Mouse (Mus musculus): ENCODE results near the gene Nlrx1.

Gene Nlrx1

DNA sequence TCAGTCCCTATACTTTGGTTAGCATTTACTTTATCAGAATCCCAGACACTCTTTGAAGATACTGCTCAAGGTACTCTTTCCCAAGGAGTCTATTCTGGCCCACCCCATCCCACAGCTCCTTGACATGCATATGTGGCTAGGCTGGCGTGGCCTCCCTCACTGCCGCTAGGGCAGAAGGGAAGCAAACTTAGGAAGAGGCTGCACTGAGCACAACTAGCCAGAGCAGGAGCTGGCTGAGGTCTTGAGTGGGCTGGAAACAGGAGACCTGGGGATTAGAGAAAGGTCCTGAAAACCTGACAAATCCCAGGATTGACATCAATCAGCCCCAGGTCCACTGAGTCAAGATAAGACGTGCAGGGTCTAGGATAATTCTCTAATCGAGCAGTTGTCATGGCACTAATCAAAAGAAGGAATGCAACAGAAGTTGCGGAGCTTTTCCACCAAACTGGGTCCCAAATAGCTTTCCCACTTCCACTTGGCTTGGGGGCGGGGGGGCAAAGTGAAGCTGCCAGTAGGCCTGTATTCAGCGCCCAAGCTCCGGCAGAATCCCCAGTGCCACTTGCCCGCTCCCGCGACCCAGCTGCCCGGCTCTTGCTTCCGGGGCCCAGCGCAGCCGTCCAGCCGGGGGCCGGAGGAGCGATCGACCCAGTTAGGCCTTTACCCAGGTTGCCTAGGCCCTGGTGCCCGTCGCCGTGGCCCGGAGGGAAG is 926 bp downstream of the Nlrx1 start:
- peak in 1 of 2 experiments; percentile 42 for DNase-seq

DNA sequence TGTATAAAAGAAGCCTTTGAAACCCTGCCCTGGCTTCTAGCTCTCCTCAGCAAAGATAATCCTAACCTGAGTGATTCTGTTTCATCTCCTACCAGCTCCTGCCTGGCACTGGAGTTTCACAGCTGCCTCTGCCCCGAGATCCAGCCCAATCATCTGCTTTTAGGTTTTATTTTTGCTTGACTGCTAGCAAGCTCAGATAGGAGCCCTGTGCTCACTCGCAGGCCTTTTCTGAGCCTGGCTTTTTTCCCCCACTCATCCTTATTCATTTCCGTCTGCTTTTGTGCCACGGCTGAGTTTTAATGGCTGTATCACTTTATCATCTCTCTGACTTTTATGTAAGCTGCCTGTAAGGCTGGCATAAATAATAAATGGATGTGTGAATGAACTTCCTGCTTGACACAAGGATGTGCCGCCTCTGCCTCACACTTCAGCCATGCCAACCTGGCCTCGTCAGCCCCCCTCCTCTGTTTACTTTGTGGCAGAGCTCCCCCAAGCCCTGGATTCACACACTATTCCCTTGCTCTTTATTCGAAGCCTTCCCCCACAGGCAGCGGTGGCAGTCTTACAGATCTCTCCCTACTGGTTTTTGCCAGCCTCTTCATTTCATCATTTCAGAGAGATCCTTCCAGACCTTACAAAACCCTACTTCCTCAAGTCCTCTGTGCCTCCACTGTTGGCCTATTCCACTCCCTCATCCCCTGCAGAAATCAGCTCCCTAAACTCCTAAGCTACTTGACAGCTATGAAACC is 1.7 kb downstream of the Nlrx1 start:
- DNase-seq = no peak

DNA sequence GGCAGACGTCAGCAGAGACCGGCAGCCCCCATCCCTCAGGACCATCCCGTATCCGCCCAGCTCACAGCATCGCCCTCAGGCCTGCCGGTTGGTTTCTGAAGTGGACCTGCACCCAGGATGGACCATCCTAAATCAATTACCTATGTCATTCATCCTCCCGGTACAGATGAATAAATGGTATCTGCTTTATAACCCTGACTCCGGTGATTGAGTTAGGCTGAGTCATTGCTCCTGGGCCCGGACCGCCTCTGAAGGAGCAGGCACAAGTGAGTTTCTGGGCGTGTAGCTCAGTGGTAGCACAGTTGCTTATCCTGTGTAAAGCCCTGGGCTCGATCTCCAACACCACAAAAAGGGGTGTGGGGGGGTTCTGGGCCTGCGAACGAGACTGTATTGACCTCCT is 7.0 kb downstream of the Nlrx1 start:
- no peak for DNase-seq

DNA sequence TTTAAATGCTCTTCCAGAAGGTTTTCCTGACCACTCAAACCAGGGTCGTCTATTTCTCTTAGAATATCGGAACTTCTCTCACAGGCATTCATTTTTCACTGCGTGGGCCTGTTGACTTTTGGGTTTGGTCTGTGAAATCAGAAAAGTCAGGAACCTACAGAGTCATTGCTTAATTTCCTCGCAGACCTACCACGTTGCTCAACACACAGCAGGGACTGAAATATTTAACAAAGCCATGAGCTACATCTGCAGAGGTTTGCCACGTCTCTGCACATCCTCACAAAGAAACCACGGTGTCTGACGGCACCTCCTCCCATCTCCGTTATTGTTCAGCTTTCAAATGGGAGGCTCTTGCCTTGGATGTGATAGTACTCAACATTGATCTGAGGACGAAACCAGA is 9.4 kb downstream of the Nlrx1 start:
- DNase-seq = no peak

DNA sequence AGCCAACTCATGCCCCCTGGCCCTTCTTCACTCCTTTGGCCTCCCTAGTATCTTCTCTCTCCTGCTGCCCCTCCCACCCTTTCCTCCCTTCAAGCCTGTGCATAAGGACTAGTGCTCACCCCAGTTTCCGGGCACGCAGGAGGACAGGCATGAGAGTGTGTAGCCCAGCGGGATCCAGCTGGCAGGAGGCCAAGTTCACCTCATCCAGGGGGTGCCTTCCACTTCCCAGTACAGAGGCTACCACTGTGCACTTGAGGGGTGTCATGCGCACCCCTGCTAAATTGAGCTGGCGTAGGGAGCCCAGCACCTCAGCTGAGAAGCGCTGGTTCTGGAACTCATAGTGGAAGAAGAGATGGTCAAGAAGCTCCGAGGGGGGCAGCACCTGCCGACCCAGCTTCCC is 12.2 kb downstream of the Nlrx1 start:
- no peak for DNase-seq

DNA sequence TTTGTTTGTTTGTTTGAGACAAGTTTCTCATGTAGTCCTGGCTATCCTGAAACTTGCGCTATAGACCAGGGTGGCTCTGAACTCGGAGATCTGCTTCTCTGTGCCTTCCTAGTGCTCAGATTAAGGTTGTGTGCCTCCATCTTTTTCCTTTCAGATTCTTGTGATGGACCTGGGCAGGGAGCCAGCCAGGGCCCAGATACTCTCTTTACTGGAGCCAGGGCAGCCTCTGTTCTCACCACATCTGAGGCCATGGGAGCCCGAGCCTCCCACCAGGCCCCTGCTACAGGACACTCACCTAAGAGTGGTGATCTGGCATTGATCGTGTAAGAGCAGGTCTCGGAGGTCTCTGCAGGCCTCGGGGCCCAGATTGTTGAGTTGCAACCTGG is 13.3 kb downstream of the Nlrx1 start:
- no peak for DNase-seq

DNA sequence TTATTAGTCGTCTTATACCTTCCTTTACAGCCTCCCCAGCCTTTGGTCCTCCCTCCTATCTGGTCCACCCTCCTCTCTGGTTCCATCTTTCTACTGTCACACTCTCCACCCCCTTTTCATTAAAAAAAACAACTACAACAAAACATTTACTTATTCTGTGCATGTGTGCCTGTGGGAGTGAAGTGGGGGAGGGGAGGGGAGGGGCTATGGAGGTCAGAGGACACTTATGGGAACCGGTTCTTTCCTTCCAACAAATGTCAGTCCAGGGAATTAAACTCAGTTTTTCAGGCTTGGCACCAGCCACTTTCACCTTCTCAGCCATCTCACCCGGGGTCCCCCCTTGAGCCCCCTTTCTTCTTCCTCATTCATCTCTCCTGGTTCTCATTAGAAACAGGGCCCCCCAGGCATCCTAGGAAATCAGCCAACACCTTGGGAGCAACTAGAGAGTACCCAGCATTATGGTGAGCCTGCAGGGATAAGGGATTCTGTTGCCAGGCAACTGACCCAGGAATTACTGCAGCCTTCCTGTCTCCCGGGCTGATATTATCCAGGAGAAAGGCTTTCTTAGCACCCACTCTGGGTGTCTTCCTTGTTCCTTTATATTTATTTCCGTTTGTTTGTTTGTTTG is 13.8 kb downstream of the Nlrx1 start:
- no peak for DNase-seq

DNA sequence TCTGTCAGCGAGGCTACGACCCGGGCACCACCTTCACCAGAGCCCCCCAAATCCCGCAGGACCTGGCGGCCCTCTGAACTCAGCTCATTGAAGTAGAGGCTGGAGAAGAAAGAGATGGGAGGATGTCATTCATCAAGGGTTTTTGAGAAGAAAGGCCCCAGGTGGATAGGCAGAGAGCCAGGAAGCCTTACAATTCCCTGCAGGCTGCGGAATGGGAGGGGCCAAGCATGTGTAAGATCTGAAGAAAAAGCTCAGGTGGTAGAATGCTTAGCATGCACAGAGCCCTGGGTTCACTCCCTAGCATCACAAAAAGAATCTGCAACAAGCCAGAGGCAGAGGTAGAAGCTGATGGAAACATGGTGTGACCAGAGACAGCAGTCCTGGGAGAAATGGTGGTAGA is 15.0 kb downstream of the Nlrx1 start:
- DNase-seq = peak; percentile 57 to 77

DNA sequence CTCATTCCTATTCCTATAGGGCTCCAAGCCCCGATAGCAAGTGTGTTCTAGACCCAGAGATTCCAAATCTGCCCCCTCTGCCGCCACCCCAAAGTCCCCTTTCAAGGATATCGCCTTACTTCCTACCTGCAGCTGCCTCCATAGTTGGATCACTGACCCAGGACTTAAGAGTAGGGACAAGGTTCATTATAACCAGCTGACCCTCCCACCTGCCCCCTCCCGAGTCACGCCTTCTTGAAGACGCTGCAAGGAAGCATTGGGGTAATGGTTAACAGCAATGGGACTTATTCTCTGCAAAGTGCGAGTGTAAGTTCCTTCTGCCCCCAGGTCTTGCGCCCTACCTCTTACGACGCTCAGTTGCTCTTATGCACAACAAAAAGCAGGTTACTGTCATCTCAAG is 17.1 kb downstream of the Nlrx1 start, which contains the start of gene Pdzd3:
Gene Pdzd3, minus strand, starts transcription at position 158 of the 400 bp plus-strand sequence.
- peak in 1 of 2 experiments; percentile 5 for DNase-seq

DNA sequence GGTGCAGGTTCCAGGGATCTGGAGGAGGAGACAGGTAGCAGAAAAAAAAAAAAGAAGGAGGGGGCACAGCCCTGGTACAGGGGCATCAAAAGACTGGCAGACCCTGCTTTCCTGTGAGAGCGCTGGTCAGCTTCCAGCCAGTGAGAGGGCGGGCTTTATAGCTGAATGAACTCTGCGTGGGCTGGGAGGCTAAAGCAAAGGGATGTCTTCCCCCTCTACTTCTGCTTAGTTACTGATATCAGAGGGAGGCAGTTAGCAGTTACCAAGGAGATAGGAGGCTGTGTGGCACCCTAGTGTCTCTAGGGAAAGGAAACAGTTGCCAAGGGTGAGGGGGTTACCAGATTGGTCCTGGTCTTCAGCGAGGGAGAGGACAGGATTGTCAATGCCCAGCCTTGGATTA is 18.0 kb downstream of the Nlrx1 start:
- no peak for DNase-seq

DNA sequence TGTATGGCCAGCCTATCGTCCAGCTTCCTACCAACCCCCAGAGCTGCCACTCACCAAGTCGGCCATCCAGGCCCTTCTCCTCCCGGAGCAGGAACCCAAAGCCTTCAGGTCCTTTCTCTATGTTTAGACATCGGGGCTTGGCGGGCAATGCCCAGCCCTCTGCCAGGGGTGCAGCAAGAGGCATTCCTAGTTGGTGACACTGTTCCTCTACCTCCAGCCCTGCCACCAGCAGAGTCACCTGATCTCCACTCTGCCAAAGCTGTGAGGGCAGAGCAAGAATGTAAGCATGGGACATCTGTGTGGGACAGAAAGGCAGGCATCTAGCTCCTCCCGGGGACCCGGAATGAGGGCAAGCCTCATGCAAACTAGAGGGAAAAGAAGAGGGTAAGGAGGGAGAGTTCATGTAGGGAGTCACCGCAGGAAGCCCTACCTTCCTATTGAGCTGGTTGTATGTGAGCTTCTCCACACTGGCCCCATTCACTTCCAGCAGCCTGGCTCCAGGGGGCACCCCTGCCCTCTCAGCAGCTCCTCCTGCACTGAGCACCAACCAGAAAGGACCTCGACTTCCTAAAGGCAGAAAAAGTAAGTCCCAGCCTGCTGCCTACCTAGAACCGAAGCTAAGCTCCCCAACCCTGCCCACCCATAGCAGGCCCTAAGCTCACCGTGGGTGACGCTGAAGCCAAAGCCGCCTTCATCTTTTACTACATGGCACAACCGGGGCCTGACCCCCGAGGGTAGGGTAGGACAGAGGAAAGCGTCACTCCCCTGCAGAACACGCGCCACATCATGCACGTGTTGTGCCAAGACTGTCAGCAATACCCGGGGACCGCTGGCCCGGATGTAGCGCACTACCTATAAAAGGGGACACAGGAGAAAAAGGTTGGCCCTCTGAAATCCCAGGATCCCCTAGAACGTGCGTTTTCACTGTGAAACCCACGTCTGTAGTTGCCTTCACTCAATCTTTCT is 18.9 kb downstream of the Nlrx1 start:
- peak; percentile 87 to 90 for DNase-seq

DNA sequence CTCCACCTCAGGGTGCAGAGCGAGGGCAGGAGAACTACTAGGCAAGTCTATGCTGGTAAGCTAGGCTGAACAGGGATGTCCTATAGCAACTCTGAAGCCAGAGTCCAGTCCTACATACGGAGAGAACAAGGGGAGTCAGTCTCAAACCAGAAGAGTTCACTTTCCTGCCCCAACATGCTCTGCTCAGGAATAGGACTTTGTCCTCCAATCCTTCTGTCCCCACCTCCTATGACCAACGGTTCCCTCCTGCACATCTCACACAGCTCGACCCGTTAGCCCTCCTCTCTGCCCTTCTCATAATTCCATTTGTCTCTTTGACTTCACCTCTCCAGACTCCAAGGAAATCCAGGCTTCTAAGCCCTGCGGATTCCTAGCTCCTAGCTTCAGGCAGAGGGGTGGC is 20.5 kb downstream of the Nlrx1 start:
- DNase-seq = no peak

DNA sequence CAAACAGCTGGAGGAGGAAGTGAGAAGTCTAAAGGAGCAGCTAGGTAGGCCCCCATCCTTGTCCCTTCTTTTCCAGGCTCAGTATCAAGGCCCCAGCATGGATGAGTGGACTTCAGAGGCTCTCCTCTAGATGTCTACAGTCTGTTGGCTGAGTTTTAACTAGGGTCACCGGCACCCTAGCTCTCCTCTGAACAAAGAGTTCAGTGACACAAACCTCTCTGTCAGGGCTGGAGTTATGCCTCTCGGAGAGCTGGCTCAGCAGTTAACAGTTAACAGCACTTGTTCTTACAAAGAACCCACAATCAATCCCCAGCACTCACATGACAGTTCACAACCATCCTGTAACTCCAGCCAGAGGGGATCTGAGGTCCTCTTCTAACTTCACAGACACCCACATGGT is 24.8 kb downstream of the Nlrx1 start:
- no peak for DNase-seq

DNA sequence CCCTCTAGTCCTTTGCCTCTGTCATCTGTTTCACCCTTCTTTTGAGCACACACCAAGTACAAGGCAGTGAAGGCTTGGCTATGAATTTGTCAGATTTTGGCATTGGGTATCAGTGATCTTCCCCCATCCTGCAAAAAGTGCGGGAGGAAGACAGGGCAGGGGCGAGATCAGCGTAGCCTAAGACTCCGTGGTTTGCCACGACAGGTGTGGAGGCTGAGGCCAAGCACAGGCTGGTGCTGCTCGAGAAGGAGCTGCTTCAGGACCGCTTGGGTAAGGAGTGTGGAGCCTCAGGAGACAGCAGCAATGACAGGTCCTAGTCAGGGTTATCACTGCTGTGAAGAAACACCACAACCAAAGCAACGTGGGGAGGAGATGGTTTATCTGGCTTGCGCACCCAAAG is 27.0 kb downstream of the Nlrx1 start:
- peak; percentile 50 to 61 for DNase-seq

DNA sequence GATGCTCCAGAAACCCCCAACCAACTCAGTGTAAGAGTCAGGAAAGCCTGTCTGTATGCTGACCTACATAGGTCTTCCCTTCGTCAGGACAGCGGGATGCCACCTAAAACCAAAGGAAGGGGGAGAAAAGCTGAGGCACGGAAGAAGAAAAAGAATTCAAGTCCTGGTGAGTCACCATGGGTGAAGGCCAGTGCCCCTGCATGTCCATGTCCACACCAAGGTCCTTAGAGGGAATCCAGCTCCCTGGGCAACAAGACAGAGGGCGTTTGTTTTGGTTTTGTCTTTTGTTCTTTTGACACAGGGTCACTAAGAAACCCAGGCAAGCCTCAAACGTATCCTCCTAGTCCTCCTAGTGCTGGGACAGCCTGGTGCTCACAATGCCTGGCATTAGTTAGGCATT is 27.5 kb downstream of the Nlrx1 start:
- peak; percentile 22 to 27 for DNase-seq

DNA sequence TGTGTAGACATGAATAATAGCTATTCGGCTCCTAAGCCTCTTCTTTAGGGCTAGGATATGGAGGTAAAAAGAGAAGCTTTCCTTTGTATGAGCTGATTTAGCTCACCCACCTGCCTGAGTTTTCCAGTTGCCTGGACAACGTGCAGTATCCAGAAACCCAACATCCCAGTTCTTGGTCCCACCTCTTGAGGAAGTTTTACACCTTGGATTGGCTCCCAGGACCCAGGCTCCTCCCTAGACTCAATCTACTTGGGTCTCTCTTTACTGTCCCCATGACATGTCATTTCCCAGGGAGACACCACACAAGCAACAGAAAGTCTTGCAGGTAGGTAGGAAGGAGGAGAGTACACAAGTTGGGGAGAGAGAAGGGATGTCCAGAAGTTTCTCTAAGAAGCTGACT is 28.0 kb downstream of the Nlrx1 start, which contains the start of gene Ccdc153:
Gene Ccdc153, plus strand, starts transcription at position 278 of the 400 bp plus-strand sequence.
- DNase-seq = no peak

DNA sequence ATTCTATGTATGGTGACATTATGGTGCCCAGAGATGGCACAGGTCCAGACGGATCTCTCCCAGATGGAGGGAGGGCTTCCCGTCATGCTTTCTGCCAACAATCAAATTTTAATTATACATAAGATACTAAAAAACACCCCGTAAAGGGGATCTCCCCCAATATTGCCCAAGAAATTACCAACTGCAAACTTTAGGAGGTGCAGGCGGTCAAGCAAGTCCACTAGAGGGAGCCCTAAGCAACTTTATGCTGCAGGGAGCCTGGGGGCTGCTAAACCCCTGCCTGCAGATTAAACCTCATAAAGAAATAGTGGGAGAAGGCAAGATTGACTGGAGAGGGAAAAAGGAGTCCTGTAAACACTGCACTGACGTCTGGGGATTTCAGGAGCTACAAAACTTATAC is 29.0 kb downstream of the Nlrx1 start:
- peak; percentile 76 to 82 for DNase-seq

DNA sequence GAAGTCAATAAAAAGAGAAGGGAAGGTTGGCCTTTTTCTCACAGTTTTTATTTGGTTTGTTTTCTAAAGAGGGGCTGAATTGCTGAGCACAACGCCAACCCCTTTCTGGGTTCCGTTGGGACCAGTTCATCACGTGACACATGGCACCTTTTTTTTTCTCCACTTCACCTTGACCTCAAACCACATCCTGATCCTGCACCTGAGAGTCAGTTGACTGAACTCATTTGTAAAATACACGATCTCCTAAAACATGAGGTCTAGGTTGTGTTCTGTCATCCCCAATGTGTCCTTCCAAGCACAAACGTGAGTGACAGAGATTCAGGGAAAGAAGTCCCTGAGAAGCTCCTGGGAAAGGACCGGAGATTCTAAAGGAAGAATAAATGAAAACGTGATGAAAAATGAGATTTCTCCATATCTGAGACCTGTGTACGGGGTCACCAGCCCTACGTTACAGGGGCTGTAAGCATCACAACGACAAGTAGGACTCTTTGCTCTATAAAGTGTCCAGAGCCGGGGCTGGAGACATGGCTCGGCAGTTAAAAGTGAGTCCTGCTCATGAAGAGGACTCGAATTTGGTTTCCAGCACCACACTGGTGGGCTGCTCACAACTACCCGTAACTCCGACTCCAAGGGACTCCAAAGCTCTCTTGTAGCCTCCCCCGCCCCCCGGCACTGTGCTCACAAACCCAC is 29.8 kb downstream of the Nlrx1 start:
- peak; percentile 65 to 78 for DNase-seq

DNA sequence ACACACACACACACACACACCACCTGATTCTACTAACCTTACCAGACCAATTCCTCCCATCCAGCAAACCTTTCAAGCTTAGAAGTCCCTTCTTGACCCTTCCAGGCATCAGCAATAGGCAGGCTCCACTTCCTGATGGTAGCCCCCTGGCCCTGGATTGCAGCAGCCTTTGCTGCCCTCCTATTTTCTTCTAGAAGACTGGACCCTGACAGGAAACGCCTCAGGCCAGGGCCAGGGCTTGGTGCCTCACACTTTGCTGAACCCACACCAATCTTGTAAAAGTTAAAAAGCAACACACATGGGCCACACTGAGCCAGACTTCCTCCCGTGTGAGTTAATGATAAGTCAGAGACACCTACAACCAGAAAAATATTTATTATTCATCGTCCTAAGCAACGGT is 31.3 kb downstream of the Nlrx1 start:
- peak in 1 of 2 experiments; percentile 46 for DNase-seq

DNA sequence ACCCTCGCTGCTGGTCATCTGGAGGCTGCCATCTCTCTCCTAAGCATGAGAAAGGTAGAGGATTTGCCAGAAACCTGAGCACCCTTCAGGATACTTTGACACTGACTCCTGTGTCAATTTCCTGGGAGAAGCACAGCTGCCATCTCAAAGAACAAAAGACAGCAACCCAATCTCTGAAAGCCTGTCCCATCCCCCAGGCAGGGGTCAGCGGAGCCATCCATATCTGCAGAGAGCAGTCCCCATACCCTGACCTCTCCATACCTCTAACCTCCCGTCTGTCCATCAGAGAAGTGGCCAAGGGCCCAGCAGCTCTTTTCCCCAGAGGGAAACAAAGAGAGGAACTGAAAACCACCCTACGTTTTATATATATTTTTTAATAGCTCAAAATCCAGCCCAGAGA is 31.8 kb downstream of the Nlrx1 start:
- peak in 1 of 2 experiments; percentile 30 for DNase-seq

DNA sequence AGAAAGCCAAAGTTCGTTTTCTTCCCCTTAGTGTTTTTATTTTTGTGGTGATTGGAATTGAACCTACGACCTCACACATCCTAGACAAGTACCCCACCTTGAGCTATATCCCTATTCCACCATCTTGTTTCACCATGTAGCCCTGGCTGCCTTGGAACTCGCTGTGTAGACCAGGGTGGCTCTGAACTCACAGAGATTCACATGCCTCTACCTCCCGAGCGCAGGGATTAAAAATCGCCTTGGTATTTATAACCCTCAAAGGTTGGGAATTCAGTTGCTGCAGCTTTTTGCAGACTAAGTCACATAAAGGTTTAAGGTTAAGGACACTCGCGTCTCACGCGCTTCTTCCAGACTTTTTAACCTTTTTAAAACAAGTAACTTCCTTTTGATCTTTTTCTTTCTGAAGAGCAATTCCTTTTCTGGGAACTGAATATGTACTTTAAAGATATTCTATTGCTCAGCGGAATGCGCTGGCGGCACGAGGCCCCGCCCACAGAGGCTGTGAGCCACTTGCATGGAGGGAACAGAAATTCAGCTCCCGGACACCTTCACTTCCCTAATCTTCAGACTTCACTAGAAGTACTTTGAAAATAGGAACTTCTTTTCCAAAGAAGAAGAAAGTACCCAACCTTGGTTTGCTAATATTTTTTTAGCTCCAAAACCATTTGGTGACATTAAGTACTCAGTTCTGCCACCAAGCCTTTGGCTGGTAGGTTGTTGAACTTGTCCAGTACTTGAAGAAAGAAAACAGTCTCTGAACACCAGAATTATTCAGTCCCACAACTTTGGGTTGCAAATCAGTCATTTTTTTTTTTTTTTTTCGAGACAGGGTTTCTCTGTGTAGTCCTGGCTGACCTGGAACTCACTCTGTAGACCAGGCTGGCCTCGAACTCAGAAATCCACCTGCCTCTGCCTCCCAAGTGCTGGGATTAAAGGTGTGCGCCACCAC is 33.6 kb downstream of the Nlrx1 start:
- peak; percentile 79 to 85 for DNase-seq

Data from thymus, postnatal 36 days (tissue).